Mouse (Mus musculus): ENCODE results near the gene Zfp59.
"Not testable (repeated sequence)": the region's sequence is repeated elsewhere in the genome, so short reads cannot be mapped to it uniquely, and the experiment has no call there.

DNA sequence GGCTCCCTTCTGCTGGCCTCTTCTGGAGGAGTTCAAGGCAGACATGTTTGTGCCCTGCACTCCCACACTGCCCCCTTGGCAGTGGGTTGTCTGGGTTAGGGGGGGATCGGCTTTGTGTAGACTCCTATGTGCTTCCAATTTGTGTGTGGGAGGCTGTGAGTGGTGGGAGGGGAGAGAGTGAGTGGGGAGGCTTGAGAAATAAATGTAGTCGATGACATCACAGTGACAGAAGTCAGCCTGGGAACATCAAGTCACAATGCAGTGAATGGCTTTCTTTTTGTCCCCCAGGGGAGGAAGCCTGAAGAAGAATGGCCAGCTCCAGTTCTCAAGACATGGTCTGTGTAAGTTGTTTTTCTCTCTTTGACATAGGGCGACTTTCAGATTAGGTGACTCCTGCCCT, 31.5 kb upstream of the Zfp59 start, which contains the start of gene Zfp626:
- not testable (repeated sequence) for TF ChIP-seq CTCF, EP300 (IDR thresholded peaks at IDR 0.05)
